Mouse (Mus musculus): ENCODE data around the gene Amigo2. TPM values are rescaled to one million over a fixed set of nuclear protein-coding genes. Genes with fewer than 3 reads are reported as not detected.

Gene Amigo2
- total and polyA plus RNA-seq, 3 experiments: not detected

DNA sequence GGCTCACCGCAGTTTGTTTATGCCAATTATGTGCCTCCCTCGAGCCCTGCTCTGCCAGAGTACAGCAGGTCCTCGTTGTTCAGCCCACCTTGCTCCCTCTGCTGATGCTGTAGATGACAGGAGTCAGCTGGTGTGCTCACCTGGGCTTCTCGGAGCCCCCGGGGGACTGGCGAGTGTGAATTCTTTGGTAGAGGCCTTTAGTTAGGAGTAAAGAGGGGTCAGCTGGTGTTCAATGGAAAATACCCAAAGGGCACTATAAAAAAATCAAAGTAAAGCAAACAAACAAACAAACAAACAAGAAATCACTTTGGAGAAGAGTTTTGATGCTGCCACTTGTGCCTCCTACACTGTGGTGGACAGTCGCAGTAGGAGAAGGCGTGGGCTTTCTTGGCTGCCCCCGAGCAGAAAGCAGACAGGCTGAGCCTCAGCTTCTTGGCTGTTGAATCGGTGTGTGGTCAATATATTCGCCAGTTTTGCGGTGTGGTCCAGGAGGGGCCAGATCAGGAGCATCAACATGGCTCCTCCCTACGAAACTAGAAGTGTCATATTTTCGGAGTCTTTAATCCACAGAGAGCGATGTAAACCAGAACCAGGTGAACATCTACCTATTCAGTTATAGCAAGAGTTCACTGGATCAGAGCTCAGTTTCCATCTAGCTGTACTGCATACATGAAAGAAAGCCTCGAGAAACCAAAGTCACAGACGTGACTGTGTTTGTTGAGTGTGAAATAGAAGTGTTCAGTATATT is 11.6 kb upstream of the Amigo2 start:
- no peak overlapping the region for H3K4me3 ChIP-seq (ENCODE audit: control insufficient read depth in 1 of 2, insufficient read depth in 1 of 2, low read depth in 2 of 2, low read length in 2 of 2)
- no peaks in the 10 kb centered on the region for H3K36me3 ChIP-seq (ENCODE audit: control insufficient read depth in 1 of 2, insufficient read depth in 2 of 2, low read length in 2 of 2)
- DNase-seq (ENCODE audit: low read depth, low spot score): no peak
- no peak overlapping the region for H3K9ac ChIP-seq (ENCODE audit: control insufficient read depth, low read depth, low read length, poor library complexity, severe bottlenecking)
- H3K4me1 ChIP-seq (ENCODE audit: control insufficient read depth in 1 of 2, insufficient read depth in 2 of 2, low read length in 2 of 2): no peaks in the 10 kb centered on the region
- H3K79me2 ChIP-seq (ENCODE audit: control insufficient read depth, insufficient read depth, low read length, poor library complexity): no peaks in the 10 kb centered on the region
- H3K27ac ChIP-seq (ENCODE audit: control insufficient read depth, low read depth, low read length): no peak overlapping the region
- no peaks in the 10 kb centered on the region for H3K9me3 ChIP-seq (replicated peaks; ENCODE audit: insufficient read depth, low read length)
- no peak for TF ChIP-seq TCF12 (IDR thresholded peaks at IDR 0.05; ENCODE audit: low read depth, low read length)
- TF ChIP-seq ZKSCAN1 (IDR thresholded peaks at IDR 0.05; ENCODE audit: low read depth, low read length): no peak
- TF ChIP-seq CHD1 (IDR thresholded peaks at IDR 0.05; ENCODE audit: low read depth, low read length): no peak
- TF ChIP-seq MYB (IDR thresholded peaks at IDR 0.05; ENCODE audit: low read depth, low read length): no peak
- TF ChIP-seq POLR2AphosphoS5 (IDR thresholded peaks at IDR 0.05; ENCODE audit: borderline replicate concordance, low read depth, low read length): no peak
- TF ChIP-seq UBTF (IDR thresholded peaks at IDR 0.05; ENCODE audit: borderline replicate concordance, insufficient read depth, low read depth, low read length): no peak
- TF ChIP-seq E2F4 (IDR thresholded peaks at IDR 0.05; ENCODE audit: borderline replicate concordance, low read depth, low read length): no peak
- TF ChIP-seq BHLHE40 (IDR thresholded peaks at IDR 0.05; ENCODE audit: borderline replicate concordance, low read depth, low read length): no peak
- no peak for TF ChIP-seq ZC3H11A (IDR thresholded peaks at IDR 0.05; ENCODE audit: low read depth, low read length)
- TF ChIP-seq ZNF384 (IDR thresholded peaks at IDR 0.05; ENCODE audit: low read depth, low read length): no peak
- TF ChIP-seq NRF1 (IDR thresholded peaks at IDR 0.05; ENCODE audit: insufficient read depth, low read depth, low read length, poor library complexity, severe bottlenecking): no peak
- no peak for TF ChIP-seq SMC3 (IDR thresholded peaks at IDR 0.05; ENCODE audit: low read depth, low read length)
- peaks cover 0 to 1% of the 10 kb centered on the region in 2 experiments; a peak in 1 of 4 replicates for H3K27me3 ChIP-seq (ENCODE audit: control insufficient read depth in 1 of 2, insufficient read depth in 2 of 2, low read length in 2 of 2)

- H3K27me3 ChIP-seq (ENCODE audit: control insufficient read depth in 1 of 2, insufficient read depth in 2 of 2, low read length in 2 of 2): peaks cover 0 to 1% of the 10 kb centered on the region in 2 experiments; a peak in 2 of 4 replicates
- no peaks in the 10 kb centered on the region for H3K4me1 ChIP-seq (ENCODE audit: control insufficient read depth in 1 of 2, insufficient read depth in 2 of 2, low read length in 2 of 2)
- no peaks in the 10 kb centered on the region for H3K36me3 ChIP-seq (ENCODE audit: control insufficient read depth in 1 of 2, insufficient read depth in 2 of 2, low read length in 2 of 2)
- TF ChIP-seq MAZ (IDR thresholded peaks at IDR 0.05; ENCODE audit: low read depth, low read length): no peak
- no peak for TF ChIP-seq ZC3H11A (IDR thresholded peaks at IDR 0.05; ENCODE audit: low read depth, low read length)
- TF ChIP-seq ZMIZ1 (IDR thresholded peaks at IDR 0.05; ENCODE audit: low read depth, low read length): no peak
- TF ChIP-seq ELF1 (IDR thresholded peaks at IDR 0.05; ENCODE audit: low read depth, low read length): no peak
- no peak for TF ChIP-seq GATA1 (IDR thresholded peaks at IDR 0.05; ENCODE audit: low read depth, low read length)
- no peak for TF ChIP-seq SMC3 (IDR thresholded peaks at IDR 0.05; ENCODE audit: low read depth, low read length)
- TF ChIP-seq SIN3A (IDR thresholded peaks at IDR 0.05; ENCODE audit: low read length): no peak
- no peaks in the 10 kb centered on the region for H3K9me3 ChIP-seq (replicated peaks; ENCODE audit: insufficient read depth, low read length)
- no peak overlapping the region for H3K27ac ChIP-seq (ENCODE audit: control insufficient read depth, low read depth, low read length)
- DNase-seq (ENCODE audit: low read depth, low spot score): no peak
- H3K4me3 ChIP-seq (ENCODE audit: control insufficient read depth in 1 of 2, insufficient read depth in 1 of 2, low read depth in 2 of 2, low read length in 2 of 2): no peak overlapping the region
- no peaks in the 10 kb centered on the region for H3K79me2 ChIP-seq (ENCODE audit: control insufficient read depth, insufficient read depth, low read length, poor library complexity)
- no peak overlapping the region for H3K9ac ChIP-seq (ENCODE audit: control insufficient read depth, low read depth, low read length, poor library complexity, severe bottlenecking)
These were observed 10.2 kb upstream of the Amigo2 start for GRCm38 (mm10) chr15:97257206-97257775.

Measured in MEL (cell line).